Mouse (Mus musculus) liver, embryonic 16.5 days (tissue): ENCODE results near the gene Sel1l. TPM values are rescaled to one million over a fixed set of nuclear protein-coding genes. Genes with fewer than 3 reads are reported as not detected.

Experiments
- ATAC-seq: fragments of 200-750 bp; cut with Nextera tagmentation; 2 replicates; pipeline ENCODE4 v1.8.0; 2017; ENCODE audit warnings: low read depth, mild to moderate bottlenecking, moderate number of reproducible peaks, moderate library complexity
- H3K27ac ChIP-seq: fragments of 300-500 bp; sonication (generic); 2 replicates; pipeline ENCODE4 v1.5.1; 2014; ENCODE audit warnings: mild to moderate bottlenecking, low read length
- H3K27me3 ChIP-seq: fragments of 300-500 bp; sonication (generic); 2 replicates; pipeline ENCODE4 v1.6.1; 2014; ENCODE audit warnings: low read depth, low read length, mixed read lengths; ENCODE audit not compliant: control insufficient read depth, insufficient read depth
- H3K36me3 ChIP-seq: fragments of 300-500 bp; sonication (generic); 2 replicates; pipeline ENCODE4 v1.6.1; 2014; ENCODE audit warnings: mild to moderate bottlenecking; ENCODE audit not compliant: control insufficient read depth, insufficient read depth
- H3K4me1 ChIP-seq: fragments of 300-500 bp; sonication (generic); 2 replicates; pipeline ENCODE4 v1.6.1; 2014; ENCODE audit warnings: low read depth, low read length, mixed read lengths; ENCODE audit not compliant: control insufficient read depth
- H3K4me2 ChIP-seq: fragments of 300-500 bp; sonication (generic); 2 replicates; pipeline ENCODE4 v1.6.1; 2014; ENCODE audit warnings: low read depth, low read length, mixed read lengths
- H3K4me3 ChIP-seq: fragments of 300-500 bp; sonication (generic); 2 replicates; pipeline ENCODE4 v1.5.1; 2014; ENCODE audit warnings: low read depth, mild to moderate bottlenecking, low read length
- H3K9ac ChIP-seq: fragments of 300-500 bp; sonication (generic); 2 replicates; pipeline ENCODE4 v1.6.1; 2014; ENCODE audit warnings: low read depth, low read length
- H3K9me3 ChIP-seq: fragments of 300-500 bp; sonication (generic); replicated peaks from 2 replicates; pipeline ENCODE4 v1.6.1; 2016; ENCODE audit warnings: low read length; ENCODE audit not compliant: control insufficient read depth
- WGBS: fragments of 180-500 bp; shearing (Covaris S2); extraction: QIAGEN DNeasy Blood & Tissue Kit; methylation state at CpG from one replicate; pipeline ENCODE4 v1.1.7; 2014; ENCODE audit not compliant: insufficient replicate concordance; 5-methylcytosine and 5-hydroxymethylcytosine counted together
- polyA plus RNA-seq: library from polyadenylated mRNA; unstranded; fragments of >200 nt; fragmentation: Nextera tagmentation; extraction: Ambion mirVana; gene quantifications from 2 replicates; pipeline ENCODE4 v1.2.1, GENCODE M21; 2015

Gene Sel1l
- polyA plus RNA-seq, 1 experiment from 2014 or later, result 43.8 TPM

- WGBS, result 78% methylated on average over 3 of the region's 3 CpGs
- Histone ChIP-seq H3K36me3 (peaks cover 19% of the 10 kb centered on the region), H3K9me3 (no peaks in the 10 kb centered on the region), H3K27me3 (no peaks in the 10 kb centered on the region), H3K9ac (no peak overlapping the region), H3K27ac (no peak overlapping the region), H3K4me2 (no peak overlapping the region), H3K4me3 (no peak overlapping the region), H3K4me1 (no peaks in the 10 kb centered on the region)
- ATAC-seq, result no peak
These were observed 15.6 kb downstream of the Sel1l start for GRCm38 (mm10) chr12:91833237-91833938.

- Histone ChIP-seq H3K9ac (no peak overlapping the region), H3K27me3 (no peaks in the 10 kb centered on the region), H3K9me3 (no peaks in the 10 kb centered on the region), H3K27ac (no peak overlapping the region), H3K4me3 (no peak overlapping the region), H3K4me1 (no peaks in the 10 kb centered on the region), H3K36me3 (peaks cover 12% of the 10 kb centered on the region), H3K4me2 (no peak overlapping the region)
- ATAC-seq, result no peak
- 80% methylated on average over 7 of the region's 7 CpGs for WGBS
These were observed 17.5 kb downstream of the Sel1l start for GRCm38 (mm10) chr12:91831410-91831809.

GRCm38 (mm10) chr12:91820461-91820860 lies 28.5 kb downstream of the Sel1l start:
- 80% methylated on average over 12 of the region's 12 CpGs for WGBS
- H3K4me1 ChIP-seq, result no peaks in the 10 kb centered on the region
- no peak overlapping the region for H3K4me2 ChIP-seq
- no peak overlapping the region for H3K27ac ChIP-seq
- H3K9me3 ChIP-seq, result no peaks in the 10 kb centered on the region
- H3K4me3 ChIP-seq, result no peak overlapping the region
- H3K9ac ChIP-seq, result no peak overlapping the region
- no peaks in the 10 kb centered on the region for H3K27me3 ChIP-seq
- no peak for ATAC-seq
- peaks cover 41% of the 10 kb centered on the region for H3K36me3 ChIP-seq

- ATAC-seq, result no peak
- no peak overlapping the region for H3K4me2 ChIP-seq
- no peak overlapping the region for H3K27ac ChIP-seq
- H3K27me3 ChIP-seq, result no peaks in the 10 kb centered on the region
- H3K36me3 ChIP-seq, result peaks cover 44% of the 10 kb centered on the region
- no peaks in the 10 kb centered on the region for H3K9me3 ChIP-seq
- 75% methylated on average over 4 of the region's 4 CpGs for WGBS
- no peaks in the 10 kb centered on the region for H3K4me1 ChIP-seq
- no peak overlapping the region for H3K4me3 ChIP-seq
- no peak overlapping the region for H3K9ac ChIP-seq
These were observed 30.2 kb downstream of the Sel1l start for GRCm38 (mm10) chr12:91818726-91819125.

GRCm38 (mm10) chr12:91815990-91816389 lies 33.0 kb downstream of the Sel1l start:
- H3K27me3 ChIP-seq, result no peaks in the 10 kb centered on the region
- ATAC-seq, result no peak
- peaks cover 36% of the 10 kb centered on the region for H3K36me3 ChIP-seq
- 25% methylated on average over 10 of the region's 10 CpGs for WGBS
- no peak overlapping the region for H3K27ac ChIP-seq
- no peak overlapping the region for H3K4me2 ChIP-seq
- no peaks in the 10 kb centered on the region for H3K9me3 ChIP-seq
- no peak overlapping the region for H3K4me3 ChIP-seq
- no peaks in the 10 kb centered on the region for H3K4me1 ChIP-seq
- no peak overlapping the region for H3K9ac ChIP-seq

- peaks cover 37% of the 10 kb centered on the region for H3K36me3 ChIP-seq
- ATAC-seq, result no peak
These were observed 33.4 kb downstream of the Sel1l start for GRCm38 (mm10) chr12:91815552-91815951.

GRCm38 (mm10) chr12:91808911-91809310 lies 40.0 kb downstream of the Sel1l start:
- H3K4me3 ChIP-seq, result no peak overlapping the region
- WGBS, result 77% methylated on average over 8 of the region's 8 CpGs
- H3K4me1 ChIP-seq, result no peaks in the 10 kb centered on the region
- no peaks in the 10 kb centered on the region for H3K27me3 ChIP-seq
- ATAC-seq, result no peak
- no peak overlapping the region for H3K9ac ChIP-seq
- H3K4me2 ChIP-seq, result no peak overlapping the region
- H3K27ac ChIP-seq, result no peak overlapping the region
- peaks cover 31% of the 10 kb centered on the region for H3K36me3 ChIP-seq
- no peaks in the 10 kb centered on the region for H3K9me3 ChIP-seq

More at GRCm38 (mm10) chr12:91815552-91815951, 33.4 kb downstream of the Sel1l start:
- Histone ChIP-seq H3K9ac (no peak overlapping the region), H3K4me1 (no peaks in the 10 kb centered on the region), H3K27me3 (no peaks in the 10 kb centered on the region), H3K9me3 (no peaks in the 10 kb centered on the region), H3K27ac (no peak overlapping the region), H3K4me3 (no peak overlapping the region), H3K4me2 (no peak overlapping the region)
- WGBS, result 86% methylated on average over 11 of the region's 11 CpGs

GRCm38 (mm10) chr12:91807761-91808160 lies 41.2 kb downstream of the Sel1l start:
- no peak overlapping the region for H3K27ac ChIP-seq
- ATAC-seq, result no peak
- no peak overlapping the region for H3K4me2 ChIP-seq
- no peaks in the 10 kb centered on the region for H3K27me3 ChIP-seq
- no peaks in the 10 kb centered on the region for H3K4me1 ChIP-seq
- H3K9ac ChIP-seq, result no peak overlapping the region
- WGBS, result 57% methylated on average over 6 of the region's 6 CpGs
- H3K36me3 ChIP-seq, result peaks cover 26% of the 10 kb centered on the region
- H3K4me3 ChIP-seq, result no peak overlapping the region
- H3K9me3 ChIP-seq, result no peaks in the 10 kb centered on the region

- Histone ChIP-seq H3K4me2 (no peak overlapping the region), H3K4me3 (no peak overlapping the region), H3K9me3 (no peaks in the 10 kb centered on the region), H3K27me3 (no peaks in the 10 kb centered on the region), H3K9ac (no peak overlapping the region), H3K27ac (no peak overlapping the region), H3K36me3 (peaks cover 26% of the 10 kb centered on the region), H3K4me1 (no peaks in the 10 kb centered on the region)
- 70% methylated on average over 11 of the region's 11 CpGs for WGBS
- no peak for ATAC-seq
These were observed 41.9 kb downstream of the Sel1l start for GRCm38 (mm10) chr12:91807095-91807494.
